Mouse (Mus musculus) limb, embryonic 14.5 days (tissue): Measurements from ENCODE around the gene Cabp1. TPM values are rescaled to one million over a fixed set of nuclear protein-coding genes. Genes with fewer than 3 reads are reported as not detected.

Experiments used
- ATAC-seq: fragments of 200-750 bp; cut with Nextera tagmentation; 2 replicates; pipeline ENCODE4 v1.8.0; 2017; ENCODE audit warnings: low read depth, moderate number of reproducible peaks, moderate TSS enrichment; ENCODE audit not compliant: low FRiP score
- DNase-seq: peaks from one replicate; pipeline ENCODE4 v3.0.0-alpha.2; 2015; ENCODE audit warnings: low spot score
- H3K27ac ChIP-seq: fragments of 300-500 bp; sonication (generic); replicated peaks from 2 replicates; pipeline ENCODE4 v1.5.1; 2014; ENCODE audit warnings: low read depth, mild to moderate bottlenecking, low read length, moderate library complexity, mixed read lengths
- H3K27me3 ChIP-seq: fragments of 300-500 bp; sonication (generic); 2 replicates; pipeline ENCODE4 v1.6.1; 2014; ENCODE audit warnings: low read length, mixed read lengths; ENCODE audit not compliant: control insufficient read depth, insufficient read depth
- H3K36me3 ChIP-seq: fragments of 300-500 bp; sonication (generic); 2 replicates; pipeline ENCODE4 v1.6.1; 2014; ENCODE audit warnings: mild to moderate bottlenecking, low read length, moderate library complexity, mixed read lengths; ENCODE audit not compliant: control insufficient read depth, insufficient read depth
- H3K4me1 ChIP-seq: fragments of 300-500 bp; sonication (generic); 2 replicates; pipeline ENCODE4 v1.6.1; 2014; ENCODE audit warnings: antibody characterized with exemption, low read length, mixed read lengths; ENCODE audit not compliant: control insufficient read depth, insufficient read depth
- H3K4me2 ChIP-seq: fragments of 300-500 bp; sonication (generic); replicated peaks from 2 replicates; pipeline ENCODE4 v1.6.1; 2014; ENCODE audit warnings: low read depth, mild to moderate bottlenecking, low read length, moderate library complexity; ENCODE audit not compliant: severe bottlenecking
- H3K4me3 ChIP-seq: fragments of 300-500 bp; sonication (generic); replicated peaks from 2 replicates; pipeline ENCODE4 v1.5.1; 2014; ENCODE audit warnings: low read length
- H3K9ac ChIP-seq: fragments of 300-500 bp; sonication (generic); 2 replicates; pipeline ENCODE4 v1.6.1; 2014; ENCODE audit warnings: mild to moderate bottlenecking, low read depth, low read length, moderate library complexity; ENCODE audit not compliant: severe bottlenecking
- H3K9me3 ChIP-seq: fragments of 300-500 bp; sonication (generic); 2 replicates; pipeline ENCODE4 v1.6.1; 2016; ENCODE audit warnings: low read length; ENCODE audit not compliant: control insufficient read depth
- POLR2A ChIP-seq: fragments of 200-500 bp; IDR thresholded peaks from 2 replicates; pipeline ENCODE4 v1.8.0; 2012; ENCODE audit warnings: inconsistent platforms, mild to moderate bottlenecking, moderate library complexity, borderline replicate concordance; ENCODE audit not compliant: insufficient read depth, insufficient read length; ENCODE audit errors: extremely low read depth
- WGBS: fragments of 180-500 bp; shearing (Covaris S2); extraction: QIAGEN DNeasy Blood & Tissue Kit; methylation state at CpG from one replicate; pipeline ENCODE4 v1.1.7; 2014; 5-methylcytosine and 5-hydroxymethylcytosine counted together
- polyA plus RNA-seq, 2 experiments: library from polyadenylated mRNA; depleted of rRNA in 1 of 2; stranded (reverse) in 1 of 2; unstranded in 1 of 2; fragments of >200 nt; fragmentation: Nextera tagmentation in 1 of 2; extraction: Ambion mirVana in 1 of 2; gene quantifications; 2 replicates each; pipeline versions ENCODE4 v1.2.1 to v1.2.3; 2012 to 2014

The Cabp1 gene
- polyA plus RNA-seq, 2 experiments, result 1.5 to 4.7 TPM

GRCm38 (mm10) chr5:115159165-115159564 lies 35.0 kb downstream of the Cabp1 start:
- Histone ChIP-seq H3K4me3 (peak overlapping the region; percentile 99), H3K36me3 (peaks cover 7% of the 10 kb centered on the region; the same call in 1 of the 2 replicates), H3K27ac (peak overlapping the region; percentile 95), H3K27me3 (no peaks in the 10 kb centered on the region), H3K9me3 (no peaks in the 10 kb centered on the region), H3K4me1 (peaks cover 31% of the 10 kb centered on the region), H3K9ac (peak overlapping the region; percentile 69), H3K4me2 (peak overlapping the region; percentile 47)
- DNase-seq (no peak), ATAC-seq (no peak)
- no peak for TF ChIP-seq POLR2A
- 30% methylated on average over 12 of the region's 12 CpGs for WGBS

- TF ChIP-seq POLR2A, result peak; percentile 88; the same call in 1 of the 2 replicates
- under 1% methylated on average over 60 of the region's 78 CpGs for WGBS
Measured at GRCm38 (mm10) chr5:115158040-115158983, 35.9 kb downstream of the Cabp1 start, which contains the start of gene Mlec. Gene Mlec (minus strand): TSS chr5:115158179.

GRCm38 (mm10) chr5:115156933-115157589 lies 37.1 kb downstream of the Cabp1 start:
- Histone ChIP-seq H3K4me1 (peaks cover 45% of the 10 kb centered on the region), H3K4me2 (peak overlapping the region; percentile 69), H3K27ac (peak overlapping the region; percentile 89), H3K9ac (peak overlapping the region; percentile 96), H3K9me3 (no peaks in the 10 kb centered on the region), H3K27me3 (no peaks in the 10 kb centered on the region), H3K4me3 (peak overlapping the region; percentile 99), H3K36me3 (peaks cover 22% of the 10 kb centered on the region)
- DNase-seq (peak; percentile 32), ATAC-seq (no peak)
- no peak for TF ChIP-seq POLR2A
- under 1% methylated on average over 26 of the region's 26 CpGs for WGBS

More at GRCm38 (mm10) chr5:115158040-115158983, 35.9 kb downstream of the Cabp1 start, which contains the start of gene Mlec:
- H3K4me1 ChIP-seq, result peaks cover 38% of the 10 kb centered on the region
- peak within 1 kb of the TSS; percentile 99 for H3K4me3 ChIP-seq
- DNase-seq, result peak; percentile 98
- H3K9me3 ChIP-seq, result no peaks in the 10 kb centered on the region
- peak within 1 kb of the TSS; percentile 96 for H3K9ac ChIP-seq
- peak; percentile 96 for ATAC-seq
- no peaks in the 10 kb centered on the region for H3K27me3 ChIP-seq
- peak within 1 kb of the TSS; percentile 69 for H3K4me2 ChIP-seq
- peak within 1 kb of the TSS; percentile 95 for H3K27ac ChIP-seq
- H3K36me3 ChIP-seq, result peaks cover 10% of the 10 kb centered on the region; the same call in 1 of the 2 replicates

GRCm38 (mm10) chr5:115156401-115156800 lies 37.8 kb downstream of the Cabp1 start:
- Histone ChIP-seq H3K27me3 (no peaks in the 10 kb centered on the region), H3K36me3 (peaks cover 27% of the 10 kb centered on the region), H3K9ac (peak overlapping the region; percentile 96), H3K4me3 (peak overlapping the region; percentile 99), H3K4me1 (peaks cover 44% of the 10 kb centered on the region), H3K27ac (no peak overlapping the region), H3K4me2 (peak overlapping the region; percentile 69), H3K9me3 (no peaks in the 10 kb centered on the region)
- DNase-seq (no peak), ATAC-seq (no peak)
- WGBS, result 46% methylated on average over 7 of the region's 7 CpGs
- no peak for TF ChIP-seq POLR2A

GRCm38 (mm10) chr5:115155831-115156230 lies 38.4 kb downstream of the Cabp1 start:
- no peak overlapping the region; the same call in 1 of the 2 replicates for H3K27ac ChIP-seq
- DNase-seq, result no peak
- H3K4me3 ChIP-seq, result peak overlapping the region; percentile 99
- peak overlapping the region; percentile 96 for H3K9ac ChIP-seq
- no peaks in the 10 kb centered on the region for H3K27me3 ChIP-seq
- 25% methylated on average over 5 of the region's 5 CpGs for WGBS
- TF ChIP-seq POLR2A, result no peak
- H3K4me1 ChIP-seq, result peaks cover 38% of the 10 kb centered on the region
- ATAC-seq, result no peak
- no peaks in the 10 kb centered on the region for H3K9me3 ChIP-seq
- peak overlapping the region; percentile 69 for H3K4me2 ChIP-seq
- peaks cover 30% of the 10 kb centered on the region for H3K36me3 ChIP-seq
